Mouse (Mus musculus) neural tube, embryonic 15.5 days (tissue): ENCODE measurements around the gene Ccnf. TPM values are rescaled to one million over a fixed set of nuclear protein-coding genes. Genes with fewer than 3 reads are reported as not detected.
A peak's percentile ranks its signal among the peaks of the same experiment; 100 is the strongest.

Experiments
- ATAC-seq: fragments of 200-750 bp; cut with Nextera tagmentation; 2 replicates; pipeline ENCODE4 v1.8.0; 2017; ENCODE audit warnings: mild to moderate bottlenecking, moderate TSS enrichment, moderate library complexity; ENCODE audit not compliant: low FRiP score
- H3K27ac ChIP-seq: fragments of 300-500 bp; sonication (generic); replicated peaks from 2 replicates; pipeline ENCODE4 v1.5.1; 2015; ENCODE audit warnings: mild to moderate bottlenecking, inconsistent platforms
- H3K27me3 ChIP-seq: fragments of 300-500 bp; sonication (generic); replicated peaks from 2 replicates; pipeline ENCODE4 v1.6.1; 2015; ENCODE audit warnings: inconsistent platforms
- H3K36me3 ChIP-seq: fragments of 300-500 bp; sonication (generic); 2 replicates; pipeline ENCODE4 v1.6.1; 2015; ENCODE audit warnings: inconsistent platforms
- H3K4me1 ChIP-seq: fragments of 300-500 bp; sonication (generic); 2 replicates; pipeline ENCODE4 v1.6.1; 2015; ENCODE audit warnings: inconsistent platforms
- H3K4me2 ChIP-seq: fragments of 300-500 bp; sonication (generic); 2 replicates; pipeline ENCODE4 v1.6.1; 2015; ENCODE audit warnings: inconsistent platforms, mild to moderate bottlenecking, moderate library complexity
- H3K4me3 ChIP-seq: fragments of 300-500 bp; sonication (generic); replicated peaks from 2 replicates; pipeline ENCODE4 v1.5.1; 2015; ENCODE audit warnings: mild to moderate bottlenecking, inconsistent platforms
- H3K9ac ChIP-seq: fragments of 300-500 bp; sonication (generic); replicated peaks from 2 replicates; pipeline ENCODE4 v1.6.1; 2015; ENCODE audit warnings: mild to moderate bottlenecking, inconsistent platforms
- H3K9me3 ChIP-seq: fragments of 300-500 bp; sonication (generic); replicated peaks from 2 replicates; pipeline ENCODE4 v1.6.1; 2016; ENCODE audit warnings: inconsistent platforms
- WGBS: fragments of 180-500 bp; shearing (Covaris S2); methylation state at CpG from one replicate; pipeline ENCODE4 v1.1.7; 2015; ENCODE audit warnings: mixed read lengths; 5-methylcytosine and 5-hydroxymethylcytosine counted together
- polyA plus RNA-seq: library from polyadenylated mRNA; unstranded; fragments of >200 nt; fragmentation: Nextera tagmentation; extraction: Ambion mirVana; gene quantifications from 2 replicates; pipeline ENCODE4 v1.2.1, GENCODE M21; 2015

Gene Ccnf
- polyA plus RNA-seq, 1 experiment from 2014 or later = 13.4 TPM

DNA sequence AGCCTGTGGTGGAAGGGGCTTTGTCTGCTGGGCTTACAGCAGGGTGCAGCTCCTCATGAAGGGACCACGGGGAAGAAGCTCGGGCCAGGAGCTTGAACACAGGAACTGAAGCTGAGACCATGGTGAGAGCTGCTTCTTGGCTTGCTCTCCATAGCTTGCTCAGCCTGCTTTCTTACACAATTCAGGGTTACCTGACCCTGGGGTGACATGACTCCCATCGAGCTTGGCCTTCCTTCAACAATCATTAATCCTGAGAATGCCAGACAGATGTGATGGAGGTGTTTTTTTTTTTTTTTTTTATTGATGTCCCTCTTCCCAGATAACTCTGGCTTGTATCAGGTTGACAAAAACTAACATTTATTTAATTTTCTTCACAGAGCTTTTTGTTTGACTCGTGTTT, 7.7 kb upstream of the Ccnf start:
- no peak overlapping the region for H3K4me2 ChIP-seq
- H3K4me3 ChIP-seq = no peak overlapping the region
- H3K27ac ChIP-seq = no peak overlapping the region
- ATAC-seq = no peak
- no peaks in the 10 kb centered on the region for H3K27me3 ChIP-seq
- H3K9me3 ChIP-seq = no peaks in the 10 kb centered on the region
- no peaks in the 10 kb centered on the region for H3K4me1 ChIP-seq
- H3K9ac ChIP-seq = no peak overlapping the region
- WGBS = 77% methylated on average over 4 of the region's 4 CpGs
- H3K36me3 ChIP-seq = no peaks in the 10 kb centered on the region

DNA sequence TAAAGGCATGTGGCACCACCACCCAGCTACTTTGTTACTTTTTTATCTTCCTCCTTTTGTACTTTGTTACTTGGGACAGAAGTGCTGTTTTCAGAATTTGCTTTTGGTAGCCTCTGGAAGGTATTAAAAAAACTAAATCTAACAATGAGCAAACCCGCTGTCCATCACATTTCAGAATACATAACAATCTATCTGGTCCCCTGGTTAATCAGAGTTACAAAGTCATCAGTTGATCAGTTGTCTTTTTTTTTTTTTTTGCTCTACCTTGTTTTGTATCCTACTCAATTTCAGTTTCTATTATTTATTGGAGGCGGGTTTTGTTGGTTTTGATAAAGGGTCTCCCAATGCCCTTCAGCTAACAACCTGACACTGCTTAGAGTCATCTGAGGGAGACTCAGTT, 1.0 kb upstream of the Ccnf start:
- Histone ChIP-seq H3K27me3 (no peaks in the 10 kb centered on the region), H3K9me3 (no peaks in the 10 kb centered on the region), H3K4me3 (no peak overlapping the region), H3K36me3 (peaks cover 5% of the 10 kb centered on the region; the same call in 1 of the 2 replicates), H3K4me2 (peak overlapping the region; percentile 73), H3K9ac (no peak overlapping the region), H3K4me1 (peaks cover 18% of the 10 kb centered on the region), H3K27ac (no peak overlapping the region)
- 96% methylated on average over 2 of the region's 2 CpGs for WGBS
- ATAC-seq = no peak

DNA sequence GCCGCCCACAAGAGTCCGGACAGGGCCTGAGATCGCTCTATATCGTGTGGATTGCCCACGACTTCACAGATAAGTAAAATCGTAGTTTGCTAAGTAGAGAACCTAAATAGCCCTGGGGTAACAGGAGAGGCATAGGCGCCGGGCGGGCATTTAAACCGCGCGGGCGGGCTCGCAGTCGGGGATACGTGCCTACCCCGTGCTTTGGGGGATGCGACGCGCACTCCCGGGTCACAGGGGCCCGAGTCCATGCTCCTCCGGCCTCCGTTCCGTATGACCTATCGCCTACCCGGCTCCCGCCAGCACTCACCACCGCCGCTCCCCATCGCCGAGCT, 330 bp downstream of the Ccnf start:
- ATAC-seq = peak; percentile 55
- Histone ChIP-seq H3K9me3 (no peaks in the 10 kb centered on the region), H3K9ac (peak overlapping the region; percentile 74), H3K36me3 (peaks cover 5% of the 10 kb centered on the region; the same call in 1 of the 2 replicates), H3K27me3 (no peaks in the 10 kb centered on the region), H3K4me1 (peaks cover 18% of the 10 kb centered on the region), H3K4me2 (peak overlapping the region; percentile 73), H3K27ac (peak overlapping the region; percentile 69), H3K4me3 (peak overlapping the region; percentile 89)
- under 1% methylated on average over 32 of the region's 32 CpGs for WGBS

DNA sequence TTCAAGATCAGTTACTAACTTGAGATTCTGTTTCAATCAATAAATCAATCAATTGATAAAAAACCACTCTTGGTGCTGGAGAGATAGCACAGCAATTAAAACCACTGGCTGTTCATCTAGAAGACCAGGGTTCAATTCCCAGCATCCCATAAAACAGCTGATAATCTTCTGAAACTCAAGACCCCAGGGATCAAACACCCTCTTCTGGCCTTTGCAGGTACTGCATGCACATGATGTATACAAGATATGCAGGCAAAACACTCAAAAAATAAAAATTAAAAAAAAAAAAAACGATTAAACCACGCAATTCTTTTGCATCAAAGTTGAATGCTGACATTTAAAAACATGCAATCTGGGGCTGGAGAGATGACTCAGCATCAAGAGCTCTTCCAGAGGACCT, 2.6 kb downstream of the Ccnf start:
- ATAC-seq = no peak
- no peaks in the 10 kb centered on the region for H3K27me3 ChIP-seq
- 98% methylated on average over 2 of the region's 2 CpGs for WGBS
- H3K4me1 ChIP-seq = peaks cover 18% of the 10 kb centered on the region
- H3K36me3 ChIP-seq = peaks cover 16% of the 10 kb centered on the region
- H3K27ac ChIP-seq = no peak overlapping the region
- no peak overlapping the region for H3K4me3 ChIP-seq
- H3K9ac ChIP-seq = no peak overlapping the region
- H3K4me2 ChIP-seq = no peak overlapping the region
- H3K9me3 ChIP-seq = peaks cover 2% of the 10 kb centered on the region; the same call in 1 of the 2 replicates

DNA sequence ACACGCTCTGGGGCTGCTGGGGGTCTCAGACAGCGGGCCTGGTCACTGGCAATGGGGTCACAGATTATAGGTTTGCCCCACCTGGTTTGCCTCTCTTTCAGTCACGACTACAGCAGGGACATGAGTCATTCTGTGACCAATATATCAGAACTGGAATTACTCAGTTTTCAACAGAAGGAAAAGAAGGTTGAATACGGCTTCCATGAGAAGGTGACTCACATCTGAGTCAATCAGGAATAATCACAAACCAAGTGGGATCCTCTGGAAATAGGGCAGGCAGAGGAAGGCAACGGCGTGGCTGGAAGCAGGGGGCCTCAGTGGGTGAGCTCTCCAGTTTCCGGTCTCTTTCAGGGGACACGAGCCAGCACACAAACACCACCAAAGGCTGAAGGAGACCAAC, 7.2 kb downstream of the Ccnf start:
- 96% methylated on average over 8 of the region's 8 CpGs for WGBS

DNA sequence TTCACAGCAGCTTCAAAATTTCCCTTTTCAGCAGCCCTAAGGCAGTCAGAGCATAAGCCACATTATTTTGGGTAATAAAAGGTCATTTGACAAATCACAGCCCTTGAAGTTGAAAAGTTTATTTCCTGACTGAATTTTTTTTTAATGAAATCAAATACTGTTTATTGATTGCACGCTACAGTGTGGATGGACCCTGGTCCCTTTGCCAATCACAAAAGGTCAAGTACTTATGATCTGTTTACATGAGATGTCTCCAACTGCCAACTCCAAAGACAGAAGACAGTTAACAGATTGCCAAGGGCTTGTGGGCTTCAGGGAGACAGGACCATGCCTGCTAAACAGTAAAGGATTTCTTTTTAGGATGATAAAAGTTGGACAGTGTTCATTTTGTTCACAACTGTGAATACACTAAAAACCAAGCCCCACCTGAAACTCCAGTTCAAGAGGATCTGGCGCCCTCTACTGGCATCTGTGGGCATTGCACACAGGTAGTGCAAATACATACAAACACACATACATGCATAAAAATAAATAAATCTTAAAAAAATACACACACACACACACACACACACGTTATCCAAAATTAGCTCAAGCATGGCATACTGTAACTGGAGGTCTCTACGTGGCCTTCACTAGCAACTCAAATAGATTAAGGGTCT, 7.8 kb downstream of the Ccnf start:
- peaks cover 57% of the 10 kb centered on the region for H3K36me3 ChIP-seq
- WGBS = 91% methylated on average over 4 of the region's 4 CpGs
- ATAC-seq = no peak
- no peak overlapping the region for H3K27ac ChIP-seq
- no peaks in the 10 kb centered on the region for H3K27me3 ChIP-seq
- no peaks in the 10 kb centered on the region for H3K4me1 ChIP-seq
- H3K9ac ChIP-seq = no peak overlapping the region
- no peak overlapping the region for H3K4me3 ChIP-seq
- H3K9me3 ChIP-seq = peaks cover 4% of the 10 kb centered on the region; the same call in 1 of the 2 replicates
- no peak overlapping the region for H3K4me2 ChIP-seq

More for the DNA sequence above, 7.2 kb downstream of the Ccnf start:
- no peak overlapping the region for H3K4me2 ChIP-seq
- no peak overlapping the region for H3K27ac ChIP-seq
- no peaks in the 10 kb centered on the region for H3K27me3 ChIP-seq
- no peak for ATAC-seq
- no peak overlapping the region for H3K4me3 ChIP-seq
- H3K4me1 ChIP-seq = no peaks in the 10 kb centered on the region
- no peak overlapping the region for H3K9ac ChIP-seq
- H3K36me3 ChIP-seq = peaks cover 51% of the 10 kb centered on the region
- peaks cover 4% of the 10 kb centered on the region; the same call in 1 of the 2 replicates for H3K9me3 ChIP-seq

DNA sequence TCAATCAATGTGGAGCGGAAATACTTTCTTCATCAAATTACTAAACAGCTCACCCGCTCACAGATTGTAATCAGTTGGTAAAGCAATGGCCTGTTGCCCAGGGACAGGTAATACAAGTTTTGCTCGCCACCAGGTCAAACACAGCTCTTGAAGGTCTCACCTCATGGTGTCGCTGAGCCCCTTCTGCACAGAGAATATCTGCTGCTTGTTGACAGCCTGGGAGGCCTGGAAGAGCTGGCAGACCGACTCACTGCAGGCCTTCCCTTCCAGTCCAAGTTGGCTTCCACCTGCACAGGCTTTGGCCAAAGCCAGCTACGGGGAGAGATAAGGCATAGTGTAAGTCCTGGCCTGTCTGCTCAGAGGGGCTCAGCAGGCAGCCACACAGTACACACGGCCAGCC, 14.4 kb downstream of the Ccnf start:
- peaks cover 70% of the 10 kb centered on the region for H3K36me3 ChIP-seq
- 94% methylated on average over 7 of the region's 7 CpGs for WGBS
- no peak overlapping the region for H3K9ac ChIP-seq
- no peak overlapping the region for H3K27ac ChIP-seq
- H3K4me2 ChIP-seq = no peak overlapping the region
- no peak for ATAC-seq
- no peaks in the 10 kb centered on the region for H3K27me3 ChIP-seq
- no peaks in the 10 kb centered on the region for H3K9me3 ChIP-seq
- no peaks in the 10 kb centered on the region for H3K4me1 ChIP-seq
- H3K4me3 ChIP-seq = no peak overlapping the region

DNA sequence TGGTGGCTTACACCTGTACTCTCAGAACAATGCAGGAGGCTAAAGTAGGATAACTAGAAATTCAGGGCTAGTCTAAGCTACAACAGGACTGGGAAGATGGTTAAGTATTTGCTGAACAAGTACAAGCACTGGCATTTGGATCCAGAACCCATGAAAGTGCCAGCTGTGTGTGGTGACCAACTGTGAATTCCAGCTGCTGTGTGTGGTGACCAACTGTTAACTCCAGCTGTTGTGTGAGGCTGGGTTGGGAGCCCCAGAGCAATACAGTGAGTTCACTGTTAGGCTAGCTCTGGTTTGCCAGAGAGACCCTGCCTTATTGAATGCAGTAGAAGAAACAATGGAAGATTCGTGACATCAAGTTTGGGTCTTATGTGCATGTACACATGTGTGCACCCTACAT, 14.8 kb downstream of the Ccnf start:
- no peak overlapping the region for H3K4me3 ChIP-seq
- no peak overlapping the region for H3K27ac ChIP-seq
- ATAC-seq = no peak
- H3K9me3 ChIP-seq = no peaks in the 10 kb centered on the region
- 91% methylated on average over 1 of the region's 1 CpGs for WGBS
- no peaks in the 10 kb centered on the region for H3K4me1 ChIP-seq
- H3K36me3 ChIP-seq = peaks cover 69% of the 10 kb centered on the region
- H3K27me3 ChIP-seq = no peaks in the 10 kb centered on the region
- H3K4me2 ChIP-seq = no peak overlapping the region
- H3K9ac ChIP-seq = no peak overlapping the region

DNA sequence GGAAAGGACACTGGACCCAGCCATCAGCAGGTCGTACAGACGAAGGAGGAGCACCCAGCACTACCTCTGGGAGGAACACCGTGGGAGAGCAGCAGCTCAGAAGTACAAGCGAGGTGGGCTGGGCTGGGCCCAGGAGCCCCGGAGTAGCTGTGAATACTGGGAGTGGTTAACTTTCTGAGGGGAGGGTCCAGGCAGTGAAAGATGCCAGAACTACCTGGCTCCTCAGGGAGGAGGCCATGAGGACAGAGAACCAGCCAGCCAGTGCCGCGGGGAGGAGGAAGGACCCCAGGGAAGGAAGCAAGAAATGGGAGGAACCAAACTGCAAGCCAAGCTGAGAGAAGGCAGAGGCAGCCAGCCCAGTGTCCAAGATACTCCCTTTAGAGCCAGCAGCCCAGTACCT, 23.3 kb downstream of the Ccnf start:
- no peak overlapping the region for H3K4me3 ChIP-seq
- H3K9me3 ChIP-seq = no peaks in the 10 kb centered on the region
- no peak overlapping the region for H3K9ac ChIP-seq
- no peaks in the 10 kb centered on the region for H3K27me3 ChIP-seq
- H3K4me2 ChIP-seq = no peak overlapping the region
- WGBS = 94% methylated on average over 7 of the region's 7 CpGs
- peaks cover 50% of the 10 kb centered on the region for H3K36me3 ChIP-seq
- no peak for ATAC-seq
- no peak overlapping the region for H3K27ac ChIP-seq
- no peaks in the 10 kb centered on the region for H3K4me1 ChIP-seq

DNA sequence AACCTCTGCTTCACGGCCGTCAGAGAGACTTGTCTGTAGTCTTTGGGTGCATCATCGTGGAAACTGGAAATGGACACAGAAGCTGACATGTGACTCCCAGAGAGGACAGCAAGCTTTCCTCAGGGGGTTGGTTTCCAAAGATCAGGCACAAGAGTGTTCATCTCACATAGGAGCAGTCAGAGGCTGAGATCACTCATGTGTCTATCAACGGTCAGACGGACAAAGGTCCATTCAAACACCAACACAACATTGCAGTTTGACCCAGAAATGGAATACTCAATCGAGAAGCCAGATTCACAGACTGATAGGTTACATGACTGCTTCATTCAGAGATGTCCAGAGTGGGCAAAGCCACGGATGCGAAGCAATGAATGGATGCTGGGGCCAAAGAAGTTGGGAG, 24.6 kb downstream of the Ccnf start:
- H3K27me3 ChIP-seq = no peaks in the 10 kb centered on the region
- peaks cover 44% of the 10 kb centered on the region for H3K36me3 ChIP-seq
- 92% methylated on average over 8 of the region's 8 CpGs for WGBS
- no peak for ATAC-seq
- H3K27ac ChIP-seq = no peak overlapping the region
- no peak overlapping the region for H3K9ac ChIP-seq
- H3K4me2 ChIP-seq = no peak overlapping the region
- no peaks in the 10 kb centered on the region for H3K4me1 ChIP-seq
- no peaks in the 10 kb centered on the region for H3K9me3 ChIP-seq
- no peak overlapping the region for H3K4me3 ChIP-seq

DNA sequence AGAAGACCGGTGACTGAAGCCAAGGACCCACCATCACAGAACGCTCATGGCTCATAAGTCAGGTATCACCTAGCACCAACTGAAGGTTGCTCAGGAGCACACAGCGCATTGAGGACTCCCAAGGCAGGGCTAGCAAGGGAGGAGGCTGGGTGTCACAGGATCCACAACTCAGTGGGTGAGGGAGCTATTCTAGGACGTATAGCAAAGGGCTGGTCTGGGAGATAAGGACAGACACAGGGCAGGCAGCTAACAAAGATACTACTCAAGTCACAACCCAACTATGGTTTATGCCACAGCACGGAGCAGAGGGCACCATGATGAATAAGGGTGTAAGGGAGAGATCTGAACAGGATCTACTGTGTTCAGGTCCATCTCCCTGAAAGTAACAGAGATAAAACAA, 25.4 kb downstream of the Ccnf start:
- Histone ChIP-seq H3K27ac (no peak overlapping the region), H3K9me3 (no peaks in the 10 kb centered on the region), H3K9ac (no peak overlapping the region), H3K4me1 (peaks cover 4% of the 10 kb centered on the region; the same call in 1 of the 2 replicates), H3K27me3 (no peaks in the 10 kb centered on the region), H3K4me3 (no peak overlapping the region), H3K36me3 (peaks cover 40% of the 10 kb centered on the region), H3K4me2 (no peak overlapping the region)
- ATAC-seq = no peak
- WGBS = 96% methylated on average over 5 of the region's 5 CpGs

DNA sequence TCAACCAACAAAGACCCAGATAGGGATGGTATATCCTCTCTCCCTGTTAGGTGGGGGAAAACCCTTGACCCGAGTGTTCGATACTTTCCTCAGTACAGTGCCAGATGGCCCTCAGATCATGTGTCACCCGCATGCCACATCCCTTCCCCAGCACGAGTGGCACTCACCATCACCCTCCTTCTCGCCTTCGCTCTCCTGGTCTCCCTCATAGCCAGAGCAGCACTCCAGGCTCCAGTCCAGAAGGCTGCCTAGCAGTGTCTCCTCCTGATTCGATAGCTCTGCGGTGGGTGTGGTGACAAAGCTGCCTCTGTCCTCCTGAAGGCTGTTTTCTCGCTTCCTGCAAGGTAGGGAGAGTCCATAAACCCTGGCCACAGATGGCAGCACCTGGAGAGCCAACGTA, 26.5 kb downstream of the Ccnf start:
- no peak for ATAC-seq
- WGBS = 94% methylated on average over 10 of the region's 10 CpGs
- Histone ChIP-seq H3K9me3 (no peaks in the 10 kb centered on the region), H3K27me3 (no peaks in the 10 kb centered on the region), H3K9ac (no peak overlapping the region), H3K4me2 (no peak overlapping the region), H3K36me3 (peaks cover 36% of the 10 kb centered on the region), H3K4me1 (peaks cover 11% of the 10 kb centered on the region), H3K27ac (no peak overlapping the region), H3K4me3 (no peak overlapping the region)
